12 mouse cellular contexts compared by ENCODE assay signal in genomic region chr4:87158053-87158452, GRCm38 (mm10).
"Had no signal": no experiment of that assay in that cellular context is flagged by ENCODE, and none has a peak within 500 bp of the region (broad histone marks: within the 10 kb centered on the region; RNA-seq: fewer than 3 reads in every experiment).

No protein-coding gene starts in this region.

- H3K27me3 ChIP-seq: kidney, embryonic 15.5 days; liver, embryonic 13.5 days; neural tube, embryonic 12.5 days had no signal

- H3K4me1 ChIP-seq: kidney, embryonic 15.5 days; limb, embryonic 10.5 days; liver, embryonic 13.5 days; neural tube, embryonic 12.5 days had no signal

- H3K9me3 ChIP-seq: kidney, embryonic 15.5 days; limb, embryonic 10.5 days; liver, embryonic 13.5 days; neural tube, embryonic 12.5 days had no signal

- DNase-seq: kidney, adult 2 months; kidney, postnatal 14 days; liver, embryonic 13.5 days; liver, postnatal 0 days; midbrain, embryonic 14.5 days; thymus, adult 18-20 months; thymus, postnatal 14 days had no signal

- H3K36me3 ChIP-seq: kidney, embryonic 15.5 days; limb, embryonic 10.5 days; liver, embryonic 13.5 days; neural tube, embryonic 12.5 days had no signal

- H3K9ac ChIP-seq: kidney, embryonic 15.5 days; liver, embryonic 13.5 days; liver, postnatal 0 days; neural tube, embryonic 12.5 days had no signal

- H3K4me2 ChIP-seq: kidney, embryonic 15.5 days; liver, embryonic 13.5 days; neural tube, embryonic 12.5 days had no signal

- H3K27ac ChIP-seq: kidney, embryonic 15.5 days; limb, embryonic 10.5 days; liver, embryonic 13.5 days; neural tube, embryonic 12.5 days; stomach, postnatal 0 days had no signal

- H3K4me3 ChIP-seq: kidney, embryonic 15.5 days; limb, embryonic 10.5 days; liver, embryonic 13.5 days; neural tube, embryonic 12.5 days had no signal

- ATAC-seq: intestine, embryonic 16.5 days; liver, postnatal 0 days had no signal
